Mouse (Mus musculus) midbrain, embryonic 12.5 days (tissue): ENCODE results near the gene Afg1l. TPM values are rescaled to one million over a fixed set of nuclear protein-coding genes. Genes with fewer than 3 reads are reported as not detected.

Source experiments
- ATAC-seq: fragments of 200-750 bp; cut with Nextera tagmentation; 2 replicates; pipeline ENCODE4 v1.8.0; 2017; ENCODE audit warnings: low read depth, moderate TSS enrichment, moderate library complexity; ENCODE audit not compliant: low FRiP score
- H3K27ac ChIP-seq: fragments of 300-500 bp; sonication (generic); replicated peaks from 2 replicates; pipeline ENCODE4 v1.5.1; 2016; ENCODE audit warnings: mild to moderate bottlenecking
- H3K27me3 ChIP-seq: fragments of 300-500 bp; sonication (generic); 2 replicates; pipeline ENCODE4 v1.6.1; 2016; ENCODE audit warnings: mild to moderate bottlenecking
- H3K36me3 ChIP-seq: fragments of 300-500 bp; sonication (generic); 2 replicates; pipeline ENCODE4 v1.6.1; 2016
- H3K4me1 ChIP-seq: fragments of 300-500 bp; sonication (generic); 2 replicates; pipeline ENCODE4 v1.6.1; 2016
- H3K4me2 ChIP-seq: fragments of 300-500 bp; sonication (generic); replicated peaks from 2 replicates; pipeline ENCODE4 v1.6.1; 2016; ENCODE audit warnings: mild to moderate bottlenecking, moderate library complexity
- H3K4me3 ChIP-seq: fragments of 300-500 bp; sonication (generic); 2 replicates; pipeline ENCODE4 v1.5.1; 2016; ENCODE audit warnings: mild to moderate bottlenecking
- H3K9ac ChIP-seq: fragments of 300-500 bp; sonication (generic); replicated peaks from 2 replicates; pipeline ENCODE4 v1.6.1; 2016; ENCODE audit warnings: mild to moderate bottlenecking, moderate library complexity
- H3K9me3 ChIP-seq: fragments of 300-500 bp; sonication (generic); 2 replicates; pipeline ENCODE4 v1.6.1; 2016; ENCODE audit warnings: mild to moderate bottlenecking
- WGBS: fragments of 180-500 bp; shearing (Covaris S2); methylation state at CpG from one replicate; pipeline ENCODE4 v1.1.7; 2016; 5-methylcytosine and 5-hydroxymethylcytosine counted together
- polyA plus RNA-seq: library from polyadenylated mRNA; unstranded; fragments of >200 nt; fragmentation: Nextera tagmentation; extraction: Ambion mirVana; gene quantifications from 2 replicates; pipeline ENCODE4 v1.2.1, GENCODE M21; 2016

Gene Afg1l
- polyA plus RNA-seq, 1 experiment from 2014 or later: 4.8 TPM

DNA sequence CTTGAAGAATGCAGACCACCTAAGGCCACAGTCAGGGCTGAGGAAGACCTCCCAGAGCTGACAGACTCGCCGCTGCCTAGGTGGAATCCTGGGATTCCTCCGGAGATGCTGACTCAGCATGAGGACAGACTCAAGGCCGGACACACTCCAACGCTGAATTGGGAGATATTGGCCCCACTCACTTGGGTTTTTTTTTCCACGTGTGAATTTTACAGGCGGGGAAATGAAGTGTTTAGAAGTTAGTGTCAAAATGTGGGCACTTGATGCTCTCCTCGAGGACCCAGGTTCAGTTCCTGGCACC is 169.7 kb downstream of the Afg1l start:
- H3K9me3 ChIP-seq: no peaks in the 10 kb centered on the region
- H3K9ac ChIP-seq: peak overlapping the region; percentile 11; the same call in 1 of the 2 replicates
- peak overlapping the region; percentile 50 for H3K4me2 ChIP-seq
- H3K27me3 ChIP-seq: peaks cover 33% of the 10 kb centered on the region
- no peaks in the 10 kb centered on the region; the same call in 1 of the 2 replicates for H3K4me1 ChIP-seq
- H3K4me3 ChIP-seq: peak overlapping the region; percentile 17
- ATAC-seq: peak; percentile 54; the same call in 1 of the 2 replicates
- H3K27ac ChIP-seq: no peak overlapping the region
- WGBS: 25% methylated on average over 8 of the region's 8 CpGs
- no peaks in the 10 kb centered on the region for H3K36me3 ChIP-seq

DNA sequence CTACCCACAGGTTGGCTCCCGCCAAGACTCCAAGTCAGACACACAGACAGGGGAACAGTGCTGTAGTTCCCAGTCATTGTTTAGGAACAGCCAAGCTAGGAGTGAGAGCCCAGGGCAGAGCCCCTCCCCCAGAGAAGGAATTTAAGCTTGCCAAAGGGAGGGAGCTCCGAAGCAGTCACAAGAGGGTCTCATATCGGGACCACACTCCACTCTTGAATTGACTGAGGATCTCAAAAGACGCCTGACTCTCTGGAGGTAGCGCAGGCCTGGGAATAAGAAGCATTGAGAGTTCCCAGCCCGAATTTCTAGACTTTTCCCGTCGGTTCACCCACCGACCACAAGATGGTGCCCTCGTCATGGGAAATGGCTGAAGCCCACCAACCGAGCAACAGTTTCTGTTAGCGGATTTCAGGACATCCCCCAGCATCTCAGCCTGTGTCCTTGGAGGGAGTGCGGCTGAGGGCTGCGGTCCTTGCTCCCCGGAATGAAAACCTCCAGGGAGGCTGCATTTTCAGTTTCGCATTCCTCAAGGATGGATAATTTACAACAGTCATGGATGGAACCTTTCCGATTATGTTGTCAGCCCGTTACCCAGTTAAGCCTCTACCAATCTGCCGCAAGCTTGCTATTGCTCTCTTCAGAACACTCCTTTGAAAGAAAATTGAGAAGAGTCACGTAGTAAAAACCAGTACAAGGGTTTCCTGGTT is 170.2 kb downstream of the Afg1l start:
- Histone ChIP-seq H3K4me2 (peak overlapping the region; percentile 50), H3K4me3 (peak overlapping the region; percentile 17), H3K36me3 (no peaks in the 10 kb centered on the region), H3K4me1 (no peaks in the 10 kb centered on the region; the same call in 1 of the 2 replicates), H3K9ac (peak overlapping the region; percentile 11; the same call in 1 of the 2 replicates), H3K27me3 (peaks cover 33% of the 10 kb centered on the region), H3K27ac (no peak overlapping the region), H3K9me3 (no peaks in the 10 kb centered on the region)
- WGBS: 8% methylated on average over 20 of the region's 20 CpGs
- peak; percentile 75; the same call in 1 of the 2 replicates for ATAC-seq

DNA sequence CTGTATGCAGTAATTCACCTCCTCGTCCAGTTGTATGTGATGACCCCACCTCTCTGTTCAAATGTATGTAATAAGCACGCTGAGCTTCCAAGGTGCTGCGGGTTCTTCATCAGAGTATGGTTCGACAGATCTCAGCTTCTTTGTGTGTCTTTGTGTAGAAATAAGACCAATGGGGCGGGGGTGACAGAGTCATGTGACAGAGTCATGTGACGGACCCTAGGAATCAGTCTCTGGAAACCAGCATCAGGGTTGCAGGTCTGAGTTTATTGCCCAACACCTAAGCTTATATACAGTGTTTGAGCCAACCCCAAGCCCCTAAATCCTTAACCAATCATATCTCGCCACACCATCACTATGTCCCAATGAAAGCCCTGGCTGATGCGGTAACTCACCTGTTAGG is 171.9 kb downstream of the Afg1l start:
- no peak overlapping the region for H3K4me2 ChIP-seq
- H3K9me3 ChIP-seq: no peaks in the 10 kb centered on the region
- no peak overlapping the region for H3K4me3 ChIP-seq
- no peaks in the 10 kb centered on the region; the same call in 1 of the 2 replicates for H3K4me1 ChIP-seq
- H3K36me3 ChIP-seq: no peaks in the 10 kb centered on the region
- WGBS: 91% methylated on average over 8 of the region's 8 CpGs
- no peak overlapping the region for H3K9ac ChIP-seq
- peaks cover 33% of the 10 kb centered on the region for H3K27me3 ChIP-seq
- H3K27ac ChIP-seq: no peak overlapping the region
- ATAC-seq: no peak

DNA sequence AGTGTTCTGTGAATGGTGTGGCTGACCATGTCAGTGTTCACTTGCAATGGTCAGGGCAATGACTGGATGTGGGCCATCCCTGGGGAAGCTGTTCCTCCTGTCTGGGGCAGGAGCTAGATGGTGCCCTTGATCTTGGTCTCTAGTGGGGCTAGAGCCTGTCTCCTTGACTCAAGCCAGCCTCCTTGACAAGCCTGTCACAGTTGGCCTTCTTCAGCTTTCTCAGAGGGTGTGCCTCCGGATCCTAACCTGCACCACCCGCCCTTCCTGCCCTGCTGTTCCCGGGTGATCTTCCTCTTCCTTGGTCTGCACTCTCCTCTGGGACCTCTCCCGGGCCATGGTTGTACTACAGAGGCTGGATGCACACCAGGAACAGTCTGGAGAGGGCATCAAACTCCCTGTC is 177.6 kb downstream of the Afg1l start:
- Histone ChIP-seq H3K4me3 (no peak overlapping the region), H3K9ac (no peak overlapping the region), H3K9me3 (no peaks in the 10 kb centered on the region), H3K27ac (no peak overlapping the region), H3K4me1 (no peaks in the 10 kb centered on the region), H3K27me3 (no peaks in the 10 kb centered on the region), H3K36me3 (no peaks in the 10 kb centered on the region), H3K4me2 (no peak overlapping the region)
- no peak for ATAC-seq
- 69% methylated on average over 4 of the region's 4 CpGs for WGBS

- Histone ChIP-seq H3K9ac (no peak overlapping the region), H3K4me2 (no peak overlapping the region), H3K36me3 (no peaks in the 10 kb centered on the region), H3K27me3 (no peaks in the 10 kb centered on the region), H3K4me1 (no peaks in the 10 kb centered on the region), H3K9me3 (no peaks in the 10 kb centered on the region), H3K4me3 (no peak overlapping the region), H3K27ac (no peak overlapping the region)
- WGBS: 73% methylated on average over 7 of the region's 7 CpGs
- no peak for ATAC-seq
These were observed 178.4 kb downstream of the Afg1l start for GRCm38 (mm10) chr10:42299967-42300366.

DNA sequence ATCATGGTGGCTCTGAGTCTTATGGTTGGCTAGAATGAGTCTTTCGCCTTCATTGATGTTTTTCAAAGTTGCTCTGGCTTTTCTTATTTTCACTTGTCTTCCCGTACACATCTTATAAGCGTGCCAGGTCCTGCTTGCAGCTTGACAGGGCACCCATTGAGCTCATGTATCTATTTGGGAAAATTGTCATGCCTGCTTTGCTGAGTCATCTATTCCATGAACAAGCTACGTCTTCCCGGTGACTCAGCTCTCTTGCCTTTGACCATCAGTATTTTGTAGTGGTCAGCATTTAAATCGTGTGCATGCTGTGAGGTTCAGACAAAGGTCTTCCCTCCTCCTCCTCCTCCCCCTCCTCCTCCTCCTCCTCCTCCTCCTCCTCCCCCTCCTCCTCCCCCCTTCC is 178.9 kb downstream of the Afg1l start:
- Histone ChIP-seq H3K4me3 (no peak overlapping the region), H3K4me2 (no peak overlapping the region), H3K4me1 (no peaks in the 10 kb centered on the region), H3K36me3 (no peaks in the 10 kb centered on the region), H3K9ac (no peak overlapping the region), H3K27ac (no peak overlapping the region), H3K9me3 (no peaks in the 10 kb centered on the region), H3K27me3 (no peaks in the 10 kb centered on the region)
- WGBS: 82% methylated on average over 6 of the region's 6 CpGs
- ATAC-seq: no peak

GRCm38 (mm10) chr10:42297954-42298353 is 180.4 kb downstream of the Afg1l start:
- no peak overlapping the region for H3K4me3 ChIP-seq
- no peak overlapping the region for H3K27ac ChIP-seq
- H3K9ac ChIP-seq: no peak overlapping the region
- H3K27me3 ChIP-seq: no peaks in the 10 kb centered on the region
- no peaks in the 10 kb centered on the region for H3K4me1 ChIP-seq
- no peaks in the 10 kb centered on the region for H3K36me3 ChIP-seq
- no peak for ATAC-seq
- H3K9me3 ChIP-seq: no peaks in the 10 kb centered on the region
- H3K4me2 ChIP-seq: no peak overlapping the region
- WGBS: 88% methylated on average over 1 of the region's 1 CpGs

DNA sequence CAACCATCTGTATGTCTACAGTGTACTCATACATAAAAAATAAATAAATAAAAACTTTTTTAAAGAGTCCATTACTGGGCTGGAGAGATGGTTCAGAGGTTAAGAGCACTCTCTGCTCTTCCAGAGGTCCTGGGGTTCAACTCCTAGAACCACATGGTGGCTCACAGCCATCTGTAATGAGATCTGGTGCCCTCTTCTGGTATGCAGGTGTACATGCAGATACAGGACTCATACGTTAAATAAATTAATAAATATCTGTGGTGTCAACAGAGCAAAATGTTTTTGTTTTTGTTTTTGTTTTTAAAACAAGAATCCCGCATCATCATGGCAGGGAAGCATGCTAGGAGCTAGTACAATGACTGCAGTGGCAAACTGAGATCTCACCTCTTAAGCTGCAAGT is 181.3 kb downstream of the Afg1l start:
- H3K27ac ChIP-seq: no peak overlapping the region
- H3K4me1 ChIP-seq: no peaks in the 10 kb centered on the region
- no peaks in the 10 kb centered on the region for H3K27me3 ChIP-seq
- no peak overlapping the region for H3K9ac ChIP-seq
- H3K9me3 ChIP-seq: no peaks in the 10 kb centered on the region
- ATAC-seq: no peak
- H3K4me3 ChIP-seq: no peak overlapping the region
- H3K36me3 ChIP-seq: no peaks in the 10 kb centered on the region
- WGBS: 85% methylated on average over 2 of the region's 2 CpGs
- no peak overlapping the region for H3K4me2 ChIP-seq

DNA sequence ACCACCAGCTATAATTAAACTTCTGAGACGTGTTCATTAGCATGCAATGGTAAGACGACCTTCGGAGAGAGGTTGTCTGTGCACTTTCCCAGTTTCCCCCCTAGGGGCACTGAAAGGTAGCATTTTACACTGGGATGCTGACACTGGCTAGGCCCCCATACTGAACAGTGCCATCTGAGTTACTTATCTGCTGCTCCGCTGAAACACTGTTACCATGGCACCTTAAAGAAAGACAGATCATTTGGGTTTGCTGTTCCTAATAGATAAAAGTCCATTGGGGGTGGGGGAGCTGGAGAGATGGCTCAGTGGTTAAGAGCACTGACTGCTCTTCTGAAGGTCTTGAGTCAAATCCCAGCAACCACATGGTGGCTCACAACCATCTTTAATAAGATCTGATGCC is 181.8 kb downstream of the Afg1l start:
- H3K36me3 ChIP-seq: no peaks in the 10 kb centered on the region
- H3K4me2 ChIP-seq: no peak overlapping the region
- H3K27ac ChIP-seq: no peak overlapping the region
- H3K9me3 ChIP-seq: no peaks in the 10 kb centered on the region
- WGBS: 63% methylated on average over 4 of the region's 4 CpGs
- no peak overlapping the region for H3K4me3 ChIP-seq
- H3K4me1 ChIP-seq: no peaks in the 10 kb centered on the region
- H3K27me3 ChIP-seq: no peaks in the 10 kb centered on the region
- ATAC-seq: no peak
- H3K9ac ChIP-seq: no peak overlapping the region

DNA sequence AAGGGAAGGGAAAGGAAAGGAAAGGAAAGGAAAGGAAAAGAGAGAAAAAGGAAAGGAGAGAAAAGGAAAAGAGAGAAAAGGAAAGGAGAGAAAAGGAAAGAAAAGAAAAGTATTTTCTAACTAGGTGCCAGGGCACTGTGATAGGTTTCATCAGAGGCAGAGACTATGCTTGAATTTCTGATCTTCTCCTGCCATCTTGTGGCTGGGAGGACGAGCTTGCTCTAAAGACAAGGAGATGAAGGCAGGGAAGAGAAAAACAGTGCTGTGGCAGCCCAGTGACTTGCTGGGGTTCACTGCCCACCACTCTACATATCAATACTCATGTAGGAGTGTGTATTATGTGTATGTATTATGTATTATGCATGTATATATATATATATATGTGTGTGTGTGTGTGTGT is 183.3 kb downstream of the Afg1l start:
- ATAC-seq: no peak
- Histone ChIP-seq H3K4me1 (no peaks in the 10 kb centered on the region), H3K9me3 (no peaks in the 10 kb centered on the region), H3K27ac (no peak overlapping the region), H3K27me3 (no peaks in the 10 kb centered on the region), H3K9ac (no peak overlapping the region), H3K4me3 (no peak overlapping the region), H3K4me2 (no peak overlapping the region), H3K36me3 (no peaks in the 10 kb centered on the region)
- 10% methylated on average over 1 of the region's 1 CpGs for WGBS

GRCm38 (mm10) chr10:42294392-42294791 is 184.0 kb downstream of the Afg1l start:
- no peaks in the 10 kb centered on the region for H3K4me1 ChIP-seq
- no peak overlapping the region for H3K27ac ChIP-seq
- no peak overlapping the region for H3K9ac ChIP-seq
- WGBS: 66% methylated on average over 2 of the region's 2 CpGs
- no peaks in the 10 kb centered on the region for H3K9me3 ChIP-seq
- no peaks in the 10 kb centered on the region for H3K36me3 ChIP-seq
- no peak for ATAC-seq
- H3K4me2 ChIP-seq: no peak overlapping the region
- H3K27me3 ChIP-seq: no peaks in the 10 kb centered on the region
- no peak overlapping the region for H3K4me3 ChIP-seq

DNA sequence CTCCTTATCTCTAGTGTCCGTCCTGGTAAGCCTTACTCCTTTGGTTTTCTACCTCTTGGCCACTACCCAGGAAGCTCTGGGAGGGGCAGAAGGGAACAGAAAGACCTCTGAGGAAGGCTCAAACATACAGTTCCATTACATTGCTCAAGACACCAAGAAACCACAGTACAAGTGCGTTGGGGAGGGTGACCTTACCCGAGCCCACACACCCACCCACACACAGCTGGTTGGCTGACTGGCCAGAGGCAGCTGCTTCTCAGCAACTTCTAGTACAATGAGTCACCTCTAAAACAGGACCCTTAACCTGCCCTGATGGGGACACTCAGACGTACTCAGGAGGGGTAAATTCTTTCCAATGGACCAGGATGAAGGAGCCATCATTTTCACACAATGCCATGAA is 184.5 kb downstream of the Afg1l start:
- Histone ChIP-seq H3K27ac (no peak overlapping the region), H3K4me3 (no peak overlapping the region), H3K9ac (no peak overlapping the region), H3K27me3 (no peaks in the 10 kb centered on the region), H3K4me2 (no peak overlapping the region), H3K9me3 (no peaks in the 10 kb centered on the region), H3K4me1 (no peaks in the 10 kb centered on the region), H3K36me3 (no peaks in the 10 kb centered on the region)
- no peak for ATAC-seq
- 70% methylated on average over 4 of the region's 4 CpGs for WGBS

GRCm38 (mm10) chr10:42291360-42291759 is 187.0 kb downstream of the Afg1l start:
- H3K27me3 ChIP-seq: no peaks in the 10 kb centered on the region
- H3K27ac ChIP-seq: no peak overlapping the region
- no peak for ATAC-seq
- 61% methylated on average over 5 of the region's 5 CpGs for WGBS
- H3K9me3 ChIP-seq: peaks cover 3% of the 10 kb centered on the region; the same call in 1 of the 2 replicates
- H3K4me1 ChIP-seq: no peaks in the 10 kb centered on the region
- no peaks in the 10 kb centered on the region for H3K36me3 ChIP-seq
- H3K4me2 ChIP-seq: no peak overlapping the region
- no peak overlapping the region for H3K9ac ChIP-seq
- H3K4me3 ChIP-seq: no peak overlapping the region
